Mouse (Mus musculus) right cerebral cortex, postnatal 36 days (tissue): ENCODE data around the gene Vmn2r45.
"Not testable (repeated sequence)": the region's sequence is repeated elsewhere in the genome, so short reads cannot be mapped to it uniquely, and the experiment has no call there.

ENCODE experiments used
- DNase-seq, 2 experiments: peaks; one replicate each; pipeline ENCODE4 v3.0.0; 2022; ENCODE audit warnings: low spot score in 2 of 2, mixed read lengths in 1 of 2

Gene Vmn2r45

GRCm38 (mm10) chr7:8488975-8489374 is at the start of gene Vmn2r45:
Gene Vmn2r45, minus strand, starts transcription at chr7:8489075.
- DNase-seq, result not testable (repeated sequence)
